Mouse (Mus musculus) limb, embryonic 12.5 days (tissue): ENCODE data around the gene Chsy1. TPM values are rescaled to one million over a fixed set of nuclear protein-coding genes. Genes with fewer than 3 reads are reported as not detected.

Experiments
- ATAC-seq: fragments of 200-750 bp; cut with Nextera tagmentation; 2 replicates; pipeline ENCODE4 v1.8.0; 2017; ENCODE audit warnings: low read depth, moderate TSS enrichment; ENCODE audit not compliant: insufficient number of reproducible peaks, insufficient read depth, low FRiP score, low TSS enrichment
- H3K27ac ChIP-seq: fragments of 300-500 bp; sonication (generic); 2 replicates; pipeline ENCODE4 v1.5.1; 2016; ENCODE audit warnings: mild to moderate bottlenecking, moderate library complexity
- H3K27me3 ChIP-seq: fragments of 300-500 bp; sonication (generic); 2 replicates; pipeline ENCODE4 v1.6.1; 2016; ENCODE audit warnings: mild to moderate bottlenecking, moderate library complexity
- H3K36me3 ChIP-seq: fragments of 300-500 bp; sonication (generic); 2 replicates; pipeline ENCODE4 v1.6.1; 2016; ENCODE audit warnings: mild to moderate bottlenecking, moderate library complexity
- H3K4me1 ChIP-seq: fragments of 300-500 bp; sonication (generic); replicated peaks from 2 replicates; pipeline ENCODE4 v1.6.1; 2016
- H3K4me2 ChIP-seq: fragments of 300-500 bp; sonication (generic); 2 replicates; pipeline ENCODE4 v1.6.1; 2016; ENCODE audit warnings: mild to moderate bottlenecking, moderate library complexity
- H3K4me3 ChIP-seq: fragments of 300-500 bp; sonication (generic); replicated peaks from 2 replicates; pipeline ENCODE4 v1.5.1; 2016; ENCODE audit warnings: mild to moderate bottlenecking
- H3K9ac ChIP-seq: fragments of 300-500 bp; sonication (generic); replicated peaks from 2 replicates; pipeline ENCODE4 v1.6.1; 2016; ENCODE audit warnings: mild to moderate bottlenecking, moderate library complexity
- H3K9me3 ChIP-seq: fragments of 300-500 bp; sonication (generic); 2 replicates; pipeline ENCODE4 v1.6.1; 2016; ENCODE audit warnings: mild to moderate bottlenecking, moderate library complexity
- WGBS: fragments of 180-500 bp; shearing (Covaris S2); methylation state at CpG from one replicate; pipeline ENCODE4 v1.1.7; 2016; 5-methylcytosine and 5-hydroxymethylcytosine counted together
- polyA plus RNA-seq: library from polyadenylated mRNA; unstranded; fragments of >200 nt; fragmentation: Nextera tagmentation; extraction: Ambion mirVana; gene quantifications from 2 replicates; pipeline ENCODE4 v1.2.1, GENCODE M21; 2016

The Chsy1 gene
- polyA plus RNA-seq, result 20.7 and 23.0 TPM in 2 replicates

- Histone ChIP-seq H3K4me1 (peaks cover 34% of the 10 kb centered on the region), H3K36me3 (peaks cover 5% of the 10 kb centered on the region; the same call in 1 of the 2 replicates), H3K27ac (peak within 1 kb of the TSS; percentile 95), H3K4me3 (peak within 1 kb of the TSS; percentile 96), H3K9me3 (no peaks in the 10 kb centered on the region), H3K4me2 (peak within 1 kb of the TSS; percentile 82), H3K9ac (peak within 1 kb of the TSS; percentile 98), H3K27me3 (no peaks in the 10 kb centered on the region)
- peak; percentile 86 for ATAC-seq
- whole genome bisulfite sequencing, result under 1% methylated on average over 107 of the region's 123 CpGs
These were observed at the start of gene Chsy1 for GRCm38 (mm10) chr7:66108961-66109854. Gene Chsy1 (plus strand): TSS chr7:66109515.

- peak; percentile 94 for ATAC-seq
- H3K4me3 ChIP-seq, result peak overlapping the region; percentile 92
- H3K36me3 ChIP-seq, result peaks cover 29% of the 10 kb centered on the region
- H3K27me3 ChIP-seq, result peaks cover 10% of the 10 kb centered on the region; the same call in 1 of the 2 replicates
- peak overlapping the region; percentile 79 for H3K27ac ChIP-seq
- no peaks in the 10 kb centered on the region for H3K9me3 ChIP-seq
- H3K9ac ChIP-seq, result peak overlapping the region; percentile 93
- peak overlapping the region; percentile 88 for H3K4me2 ChIP-seq
- peaks cover 14% of the 10 kb centered on the region for H3K4me1 ChIP-seq
- under 1% methylated on average over 64 of the region's 64 CpGs for WGBS
These were observed 49.0 kb upstream of the Chsy1 start for GRCm38 (mm10) chr7:66060066-66060956.

- Histone ChIP-seq H3K4me3 (peak overlapping the region; percentile 92), H3K9me3 (no peaks in the 10 kb centered on the region), H3K27ac (no peak overlapping the region), H3K4me2 (peak overlapping the region; percentile 88), H3K4me1 (peaks cover 14% of the 10 kb centered on the region), H3K27me3 (peaks cover 10% of the 10 kb centered on the region; the same call in 1 of the 2 replicates), H3K9ac (peak overlapping the region; percentile 93), H3K36me3 (peaks cover 35% of the 10 kb centered on the region)
- ATAC-seq, result no peak
- 2% methylated on average over 14 of the region's 14 CpGs for WGBS
These were observed 48.3 kb upstream of the Chsy1 start for GRCm38 (mm10) chr7:66061057-66061456.

GRCm38 (mm10) chr7:66076411-66076810, 32.9 kb upstream of the Chsy1 start:
- H3K4me3 ChIP-seq, result no peak overlapping the region
- H3K36me3 ChIP-seq, result peaks cover 56% of the 10 kb centered on the region
- no peaks in the 10 kb centered on the region for H3K9me3 ChIP-seq
- H3K4me1 ChIP-seq, result peaks cover 28% of the 10 kb centered on the region
- WGBS, result 35% methylated on average over 2 of the region's 2 CpGs
- ATAC-seq, result no peak
- no peak overlapping the region for H3K9ac ChIP-seq
- no peak overlapping the region; the same call in 1 of the 2 replicates for H3K4me2 ChIP-seq
- peak overlapping the region; percentile 66; the same call in 1 of the 2 replicates for H3K27ac ChIP-seq
- H3K27me3 ChIP-seq, result no peaks in the 10 kb centered on the region

GRCm38 (mm10) chr7:66079364-66080230, 29.7 kb upstream of the Chsy1 start, which contains the start of gene Selenos:
Gene Selenos (plus strand): TSS chr7:66079649.
- peak within 1 kb of the TSS; percentile 91 for H3K4me3 ChIP-seq
- H3K4me1 ChIP-seq, result peaks cover 32% of the 10 kb centered on the region
- H3K4me2 ChIP-seq, result peak within 1 kb of the TSS; percentile 84
- no peaks in the 10 kb centered on the region for H3K9me3 ChIP-seq
- peak within 1 kb of the TSS; percentile 78 for H3K9ac ChIP-seq
- under 1% methylated on average over 64 of the region's 65 CpGs for WGBS
- peaks cover 52% of the 10 kb centered on the region for H3K36me3 ChIP-seq
- peak; percentile 98 for ATAC-seq
- peak within 1 kb of the TSS; percentile 78 for H3K27ac ChIP-seq
- no peaks in the 10 kb centered on the region for H3K27me3 ChIP-seq

- no peaks in the 10 kb centered on the region for H3K9me3 ChIP-seq
- H3K4me2 ChIP-seq, result peak overlapping the region; percentile 84
- H3K4me3 ChIP-seq, result peak overlapping the region; percentile 91
- H3K27ac ChIP-seq, result no peak overlapping the region
- no peak for ATAC-seq
- peak overlapping the region; percentile 78 for H3K9ac ChIP-seq
- H3K4me1 ChIP-seq, result peaks cover 30% of the 10 kb centered on the region
- 37% methylated on average over 5 of the region's 5 CpGs for WGBS
- H3K36me3 ChIP-seq, result peaks cover 52% of the 10 kb centered on the region
- no peaks in the 10 kb centered on the region for H3K27me3 ChIP-seq
These were observed 29.1 kb upstream of the Chsy1 start for GRCm38 (mm10) chr7:66080231-66080613.

- WGBS, result 95% methylated on average over 6 of the region's 6 CpGs
- Histone ChIP-seq H3K4me1 (peaks cover 21% of the 10 kb centered on the region), H3K36me3 (peaks cover 68% of the 10 kb centered on the region), H3K27me3 (no peaks in the 10 kb centered on the region), H3K9me3 (no peaks in the 10 kb centered on the region), H3K4me3 (no peak overlapping the region), H3K4me2 (no peak overlapping the region), H3K9ac (no peak overlapping the region), H3K27ac (no peak overlapping the region)
- no peak for ATAC-seq
These were observed 25.6 kb upstream of the Chsy1 start for GRCm38 (mm10) chr7:66083757-66084156.

- H3K4me2 ChIP-seq, result no peak overlapping the region
- no peak overlapping the region for H3K9ac ChIP-seq
- 87% methylated on average over 7 of the region's 7 CpGs for WGBS
- H3K4me1 ChIP-seq, result peaks cover 17% of the 10 kb centered on the region
- ATAC-seq, result no peak
- H3K27me3 ChIP-seq, result no peaks in the 10 kb centered on the region
- peaks cover 75% of the 10 kb centered on the region for H3K36me3 ChIP-seq
- H3K9me3 ChIP-seq, result no peaks in the 10 kb centered on the region
- H3K4me3 ChIP-seq, result no peak overlapping the region
- no peak overlapping the region for H3K27ac ChIP-seq
These were observed 24.8 kb upstream of the Chsy1 start for GRCm38 (mm10) chr7:66084546-66084945.

- WGBS, result 89% methylated on average over 4 of the region's 4 CpGs
- Histone ChIP-seq H3K27me3 (no peaks in the 10 kb centered on the region), H3K27ac (no peak overlapping the region), H3K9me3 (no peaks in the 10 kb centered on the region), H3K36me3 (peaks cover 98% of the 10 kb centered on the region), H3K4me1 (no peaks in the 10 kb centered on the region), H3K4me2 (no peak overlapping the region), H3K9ac (no peak overlapping the region), H3K4me3 (no peak overlapping the region)
- ATAC-seq, result no peak
These were observed 21.7 kb upstream of the Chsy1 start for GRCm38 (mm10) chr7:66087652-66088051.

- Histone ChIP-seq H3K36me3 (peaks cover 96% of the 10 kb centered on the region), H3K27me3 (no peaks in the 10 kb centered on the region), H3K4me3 (no peak overlapping the region), H3K4me1 (no peaks in the 10 kb centered on the region), H3K9me3 (no peaks in the 10 kb centered on the region), H3K9ac (no peak overlapping the region), H3K27ac (no peak overlapping the region), H3K4me2 (no peak overlapping the region)
- no peak for ATAC-seq
- WGBS, result 98% methylated on average over 2 of the region's 2 CpGs
These were observed 21.2 kb upstream of the Chsy1 start for GRCm38 (mm10) chr7:66088077-66088476.
